Mouse (Mus musculus): ENCODE data around the gene Tcf19.

GRCm38 (mm10) chr17:35547465-35547864 is 30.8 kb upstream of the Tcf19 start:
- TF ChIP-seq EP300 (IDR thresholded peaks at IDR 0.05; ENCODE audit: low read length) (no peak), CTCF (conservative IDR thresholded peaks at IDR 0.05 in 1 of 2, IDR thresholded peaks at IDR 0.05 in 1 of 2; ENCODE audit: low read depth in 2 of 2, low read length in 2 of 2) (no peak), MAZ (IDR thresholded peaks at IDR 0.05; ENCODE audit: low read depth, low read length) (no peak), SMC3 (IDR thresholded peaks at IDR 0.05; ENCODE audit: low read depth, low read length) (no peak), ZMIZ1 (IDR thresholded peaks at IDR 0.05; ENCODE audit: low read depth, low read length) (no peak), E2F4 (IDR thresholded peaks at IDR 0.05; ENCODE audit: insufficient replicate concordance, low read depth, low read length) (no peak), MAFK (IDR thresholded peaks at IDR 0.05; ENCODE audit: insufficient replicate concordance, low read length) (no peak), USF1 (IDR thresholded peaks at IDR 0.05; ENCODE audit: low read depth, low read length) (no peak), ZKSCAN1 (IDR thresholded peaks at IDR 0.05; ENCODE audit: borderline replicate concordance, low read depth, low read length) (no peak), SIN3A (IDR thresholded peaks at IDR 0.05; ENCODE audit: low read length) (no peak), POLR2A (IDR thresholded peaks at IDR 0.05; ENCODE audit: low read depth, low read length) (no peak), ELF1 (IDR thresholded peaks at IDR 0.05; ENCODE audit: low read depth, low read length) (no peak), MYC (IDR thresholded peaks at IDR 0.05; ENCODE audit: low read depth, low read length) (no peak)

All from CH12.LX (cell line).